Mouse (Mus musculus) embryonic fibroblast, embryonic 13.5 days (primary cell): ENCODE data around the gene Pradc1.

Experiments used
- CTCF ChIP-seq: IDR thresholded peaks from 2 replicates; pipeline ENCODE4 v1.5.1; 2011; ENCODE audit warnings: mild to moderate bottlenecking, control low read depth, low read length, moderate library complexity, borderline replicate concordance; ENCODE audit not compliant: insufficient read depth
- POLR2A ChIP-seq: IDR thresholded peaks from 2 replicates; pipeline ENCODE4 v1.6.1; 2011; ENCODE audit warnings: low read depth, mild to moderate bottlenecking, control low read depth, low read length, moderate library complexity

DNA sequence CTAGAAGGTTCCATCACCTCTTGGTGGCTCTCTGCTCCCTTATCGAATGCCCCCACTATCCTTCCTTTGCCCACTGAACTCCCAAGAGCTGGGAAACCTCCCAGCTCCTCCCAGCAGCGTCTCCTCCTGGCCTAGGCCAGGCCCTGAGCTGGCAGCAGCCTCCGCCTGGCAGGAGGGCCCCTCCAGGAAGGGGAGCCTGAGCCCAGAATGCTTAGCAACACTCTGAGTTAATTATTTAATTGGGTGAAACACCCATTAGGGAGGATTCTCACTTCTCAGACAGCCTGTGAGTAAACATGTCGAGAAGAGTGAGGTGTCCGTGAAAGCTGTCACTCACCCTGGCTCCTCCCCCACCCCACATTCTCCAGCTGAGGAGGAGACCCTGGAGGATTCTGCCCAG lies 52.1 kb downstream of the Pradc1 start:
- TF ChIP-seq POLR2A (no peak), CTCF (no peak)
